Mouse (Mus musculus): ENCODE data around the gene Chek2.

DNA sequence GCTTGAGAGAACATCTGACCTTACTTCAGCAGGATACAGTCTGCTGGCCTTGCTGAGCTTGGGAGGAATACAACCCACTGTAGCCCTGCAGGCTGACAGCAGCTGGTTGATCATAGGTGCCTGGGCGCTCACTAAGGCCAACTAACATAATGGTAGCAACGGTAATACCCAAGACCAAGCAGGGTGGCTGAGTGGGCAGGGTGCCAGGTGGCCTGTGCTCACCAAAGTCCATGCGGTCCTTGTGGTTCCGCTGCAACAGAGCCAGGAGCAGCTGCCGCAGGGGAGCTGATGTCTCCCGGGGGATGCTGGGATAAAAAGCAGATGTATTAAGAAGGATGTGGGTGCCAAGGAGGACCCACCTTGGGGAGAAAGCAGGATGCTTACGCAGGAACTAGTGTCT, 45.4 kb upstream of the Chek2 start:
- TF ChIP-seq CTCF (IDR thresholded peaks at IDR 0.05) (no peak), POLR2A (IDR thresholded peaks at IDR 0.05; ENCODE audit: insufficient read depth, low read depth, low read length) (no peak)
